Comparison of ENCODE assay signal across 29 mouse cellular contexts in genomic region chr8:96873465-96874094, GRCm38 (mm10).
"Had no signal": no experiment of that assay in that cellular context is flagged by ENCODE, and none has a peak within 500 bp of the region (broad histone marks: within the 10 kb centered on the region; RNA-seq: fewer than 3 reads in every experiment).

No protein-coding gene starts in this region.

- H3K9ac ChIP-seq: limb, embryonic 12.5 days; limb, embryonic 13.5 days; limb, embryonic 15.5 days; liver, embryonic 12.5 days; liver, embryonic 13.5 days; liver, embryonic 14.5 days; liver, embryonic 15.5 days; liver, postnatal 0 days; midbrain, embryonic 12.5 days; midbrain, embryonic 13.5 days; midbrain, embryonic 15.5 days; neural tube, embryonic 12.5 days had no signal

- H3K4me3 ChIP-seq: left cerebral cortex, adult 2 months; limb, embryonic 10.5 days; limb, embryonic 12.5 days; limb, embryonic 13.5 days; limb, embryonic 15.5 days; liver, embryonic 12.5 days; liver, embryonic 13.5 days; liver, embryonic 15.5 days; megakaryocyte, embryonic 14.5 days; midbrain, embryonic 10.5 days; midbrain, embryonic 12.5 days; midbrain, embryonic 13.5 days; midbrain, embryonic 15.5 days; myocyte; neural tube, embryonic 12.5 days had no signal

- ATAC-seq: liver, embryonic 12.5 days; liver, postnatal 0 days; lung, postnatal 0 days; midbrain, embryonic 13.5 days; midbrain, embryonic 15.5 days; midbrain, embryonic 16.5 days had no signal

- H3K27ac ChIP-seq: left cerebral cortex, adult 2 months; limb, embryonic 10.5 days; limb, embryonic 12.5 days; limb, embryonic 13.5 days; limb, embryonic 15.5 days; liver, embryonic 12.5 days; liver, embryonic 13.5 days; liver, embryonic 14.5 days; liver, embryonic 15.5 days; macrophage; midbrain, embryonic 10.5 days; midbrain, embryonic 12.5 days; midbrain, embryonic 13.5 days; midbrain, embryonic 15.5 days; neural tube, embryonic 12.5 days had no signal

- H3K27me3 ChIP-seq: limb, embryonic 12.5 days; limb, embryonic 15.5 days; liver, embryonic 12.5 days; liver, embryonic 13.5 days; liver, embryonic 15.5 days; megakaryocyte, embryonic 14.5 days; midbrain, embryonic 12.5 days; midbrain, embryonic 13.5 days; midbrain, embryonic 15.5 days; neural tube, embryonic 12.5 days had no signal

- DNase-seq: layer of hippocampus, postnatal 36 days; left cerebral cortex, postnatal 4 days; liver; liver, embryonic 13.5 days; liver, postnatal 0 days; lung, adult 18-20 months; lung, adult 2 months; lung, postnatal 10 days; midbrain, embryonic 14.5 days had no signal

- H3K9me3 ChIP-seq: limb, embryonic 10.5 days; limb, embryonic 12.5 days; limb, embryonic 13.5 days; limb, embryonic 15.5 days; liver, embryonic 12.5 days; liver, embryonic 13.5 days; liver, embryonic 15.5 days; midbrain, embryonic 10.5 days; midbrain, embryonic 12.5 days; midbrain, embryonic 13.5 days; midbrain, embryonic 15.5 days; neural tube, embryonic 12.5 days had no signal

- H3K4me1 ChIP-seq: limb, embryonic 10.5 days; limb, embryonic 12.5 days; limb, embryonic 13.5 days; limb, embryonic 15.5 days; liver, embryonic 12.5 days; liver, embryonic 13.5 days; liver, embryonic 15.5 days; megakaryocyte, embryonic 14.5 days; midbrain, embryonic 10.5 days; midbrain, embryonic 12.5 days; midbrain, embryonic 13.5 days; midbrain, embryonic 15.5 days; neural tube, embryonic 12.5 days had no signal

- H3K4me2 ChIP-seq: limb, embryonic 12.5 days; limb, embryonic 13.5 days; limb, embryonic 15.5 days; liver, embryonic 11.5 days; liver, embryonic 12.5 days; liver, embryonic 13.5 days; liver, embryonic 15.5 days; midbrain, embryonic 11.5 days; midbrain, embryonic 12.5 days; midbrain, embryonic 13.5 days; midbrain, embryonic 15.5 days; neural tube, embryonic 12.5 days had no signal

- H3K36me3 ChIP-seq: limb, embryonic 10.5 days; limb, embryonic 12.5 days; limb, embryonic 13.5 days; limb, embryonic 15.5 days; liver, embryonic 12.5 days; liver, embryonic 13.5 days; liver, embryonic 15.5 days; midbrain, embryonic 10.5 days; midbrain, embryonic 12.5 days; midbrain, embryonic 13.5 days; midbrain, embryonic 15.5 days; neural tube, embryonic 12.5 days had no signal
